Mouse (Mus musculus): ENCODE results near the gene Olfr248. TPM values are rescaled to one million over a fixed set of nuclear protein-coding genes. Genes with fewer than 3 reads are reported as not detected.

The Olfr248 gene
- polyA plus RNA-seq, 1 experiment from 2014 or later = not detected

- Histone ChIP-seq H3K9me3 (ENCODE audit: control insufficient read depth, low read length) (no peaks in the 10 kb centered on the region), H3K36me3 (ENCODE audit: control insufficient read depth, insufficient read depth, low read length) (no peaks in the 10 kb centered on the region), H3K9ac (ENCODE audit: low read length) (no peak overlapping the region), H3K4me2 (ENCODE audit: low read depth, low read length, severe bottlenecking) (no peak overlapping the region), H3K27ac (ENCODE audit: low read depth, low read length) (no peak overlapping the region), H3K4me1 (replicated peaks; ENCODE audit: control insufficient read depth, insufficient read depth, low read length) (no peaks in the 10 kb centered on the region), H3K4me3 (ENCODE audit: low read depth, low read length) (no peak overlapping the region), H3K27me3 (ENCODE audit: control insufficient read depth, insufficient read depth, low read length) (no peaks in the 10 kb centered on the region)
- 90% methylated on average over 1 of the region's 1 CpGs for WGBS
- ATAC-seq (replicated peaks; ENCODE audit: low FRiP score) = no peak
- no peak for DNase-seq (ENCODE audit: low spot score)
Measured at GRCm38 (mm10) chr1:174427402-174427801, 36.6 kb downstream of the Olfr248 start.

GRCm38 (mm10) chr1:174428407-174428806 lies 37.6 kb downstream of the Olfr248 start:
- Histone ChIP-seq H3K4me2 (ENCODE audit: low read depth, low read length, severe bottlenecking) (no peak overlapping the region), H3K4me3 (ENCODE audit: low read depth, low read length) (no peak overlapping the region), H3K4me1 (replicated peaks; ENCODE audit: control insufficient read depth, insufficient read depth, low read length) (no peaks in the 10 kb centered on the region), H3K9me3 (ENCODE audit: control insufficient read depth, low read length) (no peaks in the 10 kb centered on the region), H3K27ac (ENCODE audit: low read depth, low read length) (no peak overlapping the region), H3K36me3 (ENCODE audit: control insufficient read depth, insufficient read depth, low read length) (no peaks in the 10 kb centered on the region), H3K27me3 (ENCODE audit: control insufficient read depth, insufficient read depth, low read length) (no peaks in the 10 kb centered on the region), H3K9ac (ENCODE audit: low read length) (no peak overlapping the region)
- DNase-seq (ENCODE audit: low spot score) = no peak
- WGBS = 87% methylated on average over 2 of the region's 2 CpGs
- no peak for ATAC-seq (replicated peaks; ENCODE audit: low FRiP score)

- 55% methylated on average over 1 of the region's 1 CpGs for WGBS
- no peak overlapping the region for H3K4me2 ChIP-seq (ENCODE audit: low read depth, low read length, severe bottlenecking)
- no peak for ATAC-seq (replicated peaks; ENCODE audit: low FRiP score)
Measured at GRCm38 (mm10) chr1:174434121-174434520, 43.3 kb downstream of the Olfr248 start.

More at GRCm38 (mm10) chr1:174434121-174434520, 43.3 kb downstream of the Olfr248 start:
- Histone ChIP-seq H3K4me3 (ENCODE audit: low read depth, low read length) (no peak overlapping the region), H3K9ac (ENCODE audit: low read length) (no peak overlapping the region), H3K27me3 (ENCODE audit: control insufficient read depth, insufficient read depth, low read length) (no peaks in the 10 kb centered on the region), H3K27ac (ENCODE audit: low read depth, low read length) (no peak overlapping the region), H3K36me3 (ENCODE audit: control insufficient read depth, insufficient read depth, low read length) (no peaks in the 10 kb centered on the region), H3K4me1 (replicated peaks; ENCODE audit: control insufficient read depth, insufficient read depth, low read length) (no peaks in the 10 kb centered on the region), H3K9me3 (ENCODE audit: control insufficient read depth, low read length) (no peaks in the 10 kb centered on the region)
- no peak for DNase-seq (ENCODE audit: low spot score)

Other genes starting within 250 kb of the Olfr248 start
- not detected in 2 replicates for gene Olfr420, start 235.4 kb upstream of the Olfr248 start, polyA plus RNA-seq (2014; fragmentation: Nextera tagmentation; extraction: Ambion mirVana)
- gene Spta1, start 218.3 kb upstream of the Olfr248 start, polyA plus RNA-seq (2014; fragmentation: Nextera tagmentation; extraction: Ambion mirVana) = 2.7 and 3.5 TPM in 2 replicates
- not detected in 2 replicates for gene Olfr419, start 139.0 kb upstream of the Olfr248 start, polyA plus RNA-seq (2014; fragmentation: Nextera tagmentation; extraction: Ambion mirVana)
- not detected in 2 replicates for gene Mptx1, start 60.5 kb upstream of the Olfr248 start, polyA plus RNA-seq (2014; fragmentation: Nextera tagmentation; extraction: Ambion mirVana)
- gene Olfr417, start 25.9 kb upstream of the Olfr248 start, polyA plus RNA-seq (2014; fragmentation: Nextera tagmentation; extraction: Ambion mirVana) = not detected in 2 replicates
- not detected in 2 replicates for gene Olfr414, start 33.0 kb downstream of the Olfr248 start, polyA plus RNA-seq (2014; fragmentation: Nextera tagmentation; extraction: Ambion mirVana)
- gene Olfr220, start 51.0 kb downstream of the Olfr248 start, polyA plus RNA-seq (2014; fragmentation: Nextera tagmentation; extraction: Ambion mirVana) = not detected in 2 replicates
- 5.5 and 8.0 TPM in 2 replicates for gene Fmn2, start 110.8 kb downstream of the Olfr248 start, polyA plus RNA-seq (2014; fragmentation: Nextera tagmentation; extraction: Ambion mirVana)

Data from forebrain, embryonic 11.5 days (tissue).